In genomic region chr11:35920776-35921175, GRCm38 (mm10) we compare ENCODE assay signal across 20 mouse cellular contexts. TPM values are rescaled to one million over a fixed set of nuclear protein-coding genes. Genes with fewer than 3 reads are reported as not detected.
A peak's percentile ranks its signal among the peaks of the same experiment; 100 is the strongest.
DNase-seq lines count a peak whose midpoint lies in the region; ATAC-seq and TF ChIP-seq lines count a peak whose summit lies in the region.
"Had no signal": no experiment of that assay in that cellular context is flagged by ENCODE, and none has a peak within 500 bp of the region (broad histone marks: within the 10 kb centered on the region; RNA-seq: fewer than 3 reads in every experiment).

No protein-coding gene starts in this region.

- no peak overlapping the region for H3K4me3 ChIP-seq in kidney, embryonic 14.5 days (ENCODE audit: low read length)
- no peak overlapping the region for H3K4me3 ChIP-seq in liver, postnatal 0 days (ENCODE audit: low read depth, low read length)
- H3K4me3 ChIP-seq in midbrain, embryonic 15.5 days = no peak overlapping the region
- H3K4me3 ChIP-seq in midbrain, embryonic 13.5 days (replicated peaks) = no peak overlapping the region
- H3K4me3 ChIP-seq: heart, adult 2 months; heart, embryonic 15.5 days; layer of hippocampus, adult 2 months; limb, embryonic 13.5 days; neural tube, embryonic 13.5 days had no signal

- peak; percentile 51 for DNase-seq in kidney, adult 11 months
- no peak for DNase-seq in liver, postnatal 0 days
- DNase-seq in liver = no peak
- no peak for DNase-seq in gastrocnemius, adult 18-20 months (ENCODE audit: low spot score)
- DNase-seq: cerebellum, adult 18-20 months; cerebellum, postnatal 25 days; embryo, embryonic 11 days; gastrocnemius, postnatal 25 days; heart, adult 2 months; heart, postnatal 4 days; layer of hippocampus, postnatal 36 days had no signal

- no peaks in the 10 kb centered on the region for H3K36me3 ChIP-seq in kidney, embryonic 14.5 days (ENCODE audit: control insufficient read depth, insufficient read depth, low read length)
- no peaks in the 10 kb centered on the region for H3K36me3 ChIP-seq in liver, postnatal 0 days (replicated peaks; ENCODE audit: insufficient read depth, low read length)
- H3K36me3 ChIP-seq in midbrain, embryonic 15.5 days (replicated peaks) = no peaks in the 10 kb centered on the region
- H3K36me3 ChIP-seq in midbrain, embryonic 13.5 days = no peaks in the 10 kb centered on the region
- H3K36me3 ChIP-seq: heart, embryonic 15.5 days; limb, embryonic 13.5 days; neural tube, embryonic 13.5 days had no signal

- no peak overlapping the region for H3K4me2 ChIP-seq in kidney, embryonic 14.5 days (replicated peaks; ENCODE audit: low read depth, low read length)
- no peak overlapping the region for H3K4me2 ChIP-seq in liver, postnatal 0 days (ENCODE audit: low read depth, low read length)
- no peak overlapping the region for H3K4me2 ChIP-seq in midbrain, embryonic 15.5 days
- H3K4me2 ChIP-seq in midbrain, embryonic 13.5 days (replicated peaks) = no peak overlapping the region
- H3K4me2 ChIP-seq: heart, embryonic 15.5 days; limb, embryonic 13.5 days; neural tube, embryonic 13.5 days had no signal

- TF ChIP-seq EP300 in liver, postnatal 0 days (IDR thresholded peaks at IDR 0.05; ENCODE audit: low read depth) = no peak

- no peak for ATAC-seq in kidney, embryonic 14.5 days (ENCODE audit: low FRiP score, low TSS enrichment)
- no peak for ATAC-seq in liver, postnatal 0 days
- no peak for ATAC-seq in midbrain, embryonic 15.5 days (replicated peaks)
- no peak for ATAC-seq in midbrain, embryonic 13.5 days
- ATAC-seq: intestine, embryonic 16.5 days had no signal

- 81% methylated on average over 5 of the region's 5 CpGs for WGBS in kidney, embryonic 14.5 days
- 68% methylated on average over 5 of the region's 5 CpGs for WGBS in liver, postnatal 0 days (ENCODE audit: insufficient replicate concordance)
- 88% methylated on average over 5 of the region's 5 CpGs for WGBS in midbrain, embryonic 15.5 days
- 82% methylated on average over 5 of the region's 5 CpGs for WGBS in midbrain, embryonic 13.5 days

- no peak for TF ChIP-seq CTCF in liver, postnatal 0 days (IDR thresholded peaks at IDR 0.05; ENCODE audit: low read depth)

- no peaks in the 10 kb centered on the region for H3K27me3 ChIP-seq in kidney, embryonic 14.5 days (ENCODE audit: control insufficient read depth, insufficient read depth, low read length)
- H3K27me3 ChIP-seq in liver, postnatal 0 days (ENCODE audit: insufficient read depth, low read length) = no peaks in the 10 kb centered on the region
- no peaks in the 10 kb centered on the region for H3K27me3 ChIP-seq in midbrain, embryonic 15.5 days (replicated peaks)
- H3K27me3 ChIP-seq in midbrain, embryonic 13.5 days = no peaks in the 10 kb centered on the region
- H3K27me3 ChIP-seq: heart, embryonic 15.5 days; limb, embryonic 13.5 days; neural tube, embryonic 13.5 days had no signal

- peaks cover 32% of the 10 kb centered on the region for H3K4me1 ChIP-seq in kidney, embryonic 14.5 days (ENCODE audit: control insufficient read depth, insufficient read depth, low read length)
- peaks cover 14% of the 10 kb centered on the region for H3K4me1 ChIP-seq in liver, postnatal 0 days (ENCODE audit: insufficient read depth)
- peaks cover 20% of the 10 kb centered on the region for H3K4me1 ChIP-seq in midbrain, embryonic 15.5 days
- H3K4me1 ChIP-seq in midbrain, embryonic 13.5 days (replicated peaks) = peaks cover 34% of the 10 kb centered on the region

- H3K27ac ChIP-seq in kidney, embryonic 14.5 days (ENCODE audit: low read depth, low read length) = no peak overlapping the region
- H3K27ac ChIP-seq in liver, postnatal 0 days (ENCODE audit: low read depth) = peak overlapping the region; percentile 74; the same call in 1 of the 2 replicates
- H3K27ac ChIP-seq in midbrain, embryonic 15.5 days = peak overlapping the region; percentile 51
- no peak overlapping the region for H3K27ac ChIP-seq in midbrain, embryonic 13.5 days
- H3K27ac ChIP-seq: heart, adult 2 months; heart, embryonic 15.5 days; limb, embryonic 13.5 days; neural tube, embryonic 13.5 days had no signal

- no peaks in the 10 kb centered on the region for H3K9me3 ChIP-seq in kidney, embryonic 14.5 days (ENCODE audit: control insufficient read depth, low read length)
- no peaks in the 10 kb centered on the region for H3K9me3 ChIP-seq in liver, postnatal 0 days (ENCODE audit: low read length)
- no peaks in the 10 kb centered on the region for H3K9me3 ChIP-seq in midbrain, embryonic 15.5 days
- H3K9me3 ChIP-seq in midbrain, embryonic 13.5 days = no peaks in the 10 kb centered on the region
- H3K9me3 ChIP-seq: heart, embryonic 15.5 days; limb, embryonic 13.5 days; neural tube, embryonic 13.5 days had no signal

- no peak overlapping the region for H3K9ac ChIP-seq in kidney, embryonic 14.5 days (ENCODE audit: low read depth, low read length)
- H3K9ac ChIP-seq in liver, postnatal 0 days (replicated peaks) = no peak overlapping the region
- no peak overlapping the region for H3K9ac ChIP-seq in midbrain, embryonic 15.5 days
- no peak overlapping the region for H3K9ac ChIP-seq in midbrain, embryonic 13.5 days (replicated peaks)
- H3K9ac ChIP-seq: heart, embryonic 15.5 days; limb, embryonic 13.5 days; neural tube, embryonic 13.5 days had no signal

RNA-seq across cellular contexts. Expression of gene Wwc1, which starts 59.6 kb away (rescaled TPM):
- polyA plus RNA-seq in kidney, embryonic 14.5 days (2014; fragmentation: Nextera tagmentation; extraction: Ambion mirVana) = 5.0 and 9.5 TPM in 2 replicates
- 4.7 and 6.3 TPM in 2 replicates for polyA plus RNA-seq in liver, postnatal 0 days (2015; fragmentation: Nextera tagmentation; extraction: Ambion mirVana)
- 13.2 and 18.1 TPM in 2 replicates for polyA plus RNA-seq in midbrain, embryonic 15.5 days (2015; fragmentation: Nextera tagmentation; extraction: Ambion mirVana)
- 6.2 and 7.0 TPM in 2 replicates for polyA plus RNA-seq in midbrain, embryonic 13.5 days (2015; fragmentation: Nextera tagmentation; extraction: Ambion mirVana)
- under 1 TPM; 0.07 to 0.25 TPM for total RNA-seq in gastrocnemius, adult 18-20 months (2021)
- total RNA-seq: megakaryocyte, adult 5-6 weeks had no signal

Comparison
In these comparisons a context has a peak if more than half of its experiments do, and no peak if none do; other contexts are left out.
1. H3K27ac ChIP-seq: peak in liver, postnatal 0 days (single experiment) and midbrain, embryonic 15.5 days (single experiment); none in kidney, embryonic 14.5 days (single experiment) and midbrain, embryonic 13.5 days (single experiment).